Mouse (Mus musculus) cerebellum, postnatal 14 days (tissue): ENCODE data around the gene Tdrd7.
A peak's percentile ranks its signal among the peaks of the same experiment; 100 is the strongest.

Experiments used
- DNase-seq, 2 experiments: peaks; one replicate each; pipeline ENCODE4 v3.0.0; 2021; ENCODE audit warnings: mixed read lengths in 2 of 2

Tdrd7 gene

GRCm38 (mm10) chr4:45972951-45973350 lies 7.8 kb downstream of the Tdrd7 start:
- DNase-seq: no peak

- DNase-seq: no peak
Observed at GRCm38 (mm10) chr4:45976931-45977667, 12.0 kb downstream of the Tdrd7 start.

- no peak for DNase-seq
Observed at GRCm38 (mm10) chr4:45979916-45980315, 14.8 kb downstream of the Tdrd7 start.

GRCm38 (mm10) chr4:45981054-45981453 lies 15.9 kb downstream of the Tdrd7 start:
- DNase-seq: no peak

DNA sequence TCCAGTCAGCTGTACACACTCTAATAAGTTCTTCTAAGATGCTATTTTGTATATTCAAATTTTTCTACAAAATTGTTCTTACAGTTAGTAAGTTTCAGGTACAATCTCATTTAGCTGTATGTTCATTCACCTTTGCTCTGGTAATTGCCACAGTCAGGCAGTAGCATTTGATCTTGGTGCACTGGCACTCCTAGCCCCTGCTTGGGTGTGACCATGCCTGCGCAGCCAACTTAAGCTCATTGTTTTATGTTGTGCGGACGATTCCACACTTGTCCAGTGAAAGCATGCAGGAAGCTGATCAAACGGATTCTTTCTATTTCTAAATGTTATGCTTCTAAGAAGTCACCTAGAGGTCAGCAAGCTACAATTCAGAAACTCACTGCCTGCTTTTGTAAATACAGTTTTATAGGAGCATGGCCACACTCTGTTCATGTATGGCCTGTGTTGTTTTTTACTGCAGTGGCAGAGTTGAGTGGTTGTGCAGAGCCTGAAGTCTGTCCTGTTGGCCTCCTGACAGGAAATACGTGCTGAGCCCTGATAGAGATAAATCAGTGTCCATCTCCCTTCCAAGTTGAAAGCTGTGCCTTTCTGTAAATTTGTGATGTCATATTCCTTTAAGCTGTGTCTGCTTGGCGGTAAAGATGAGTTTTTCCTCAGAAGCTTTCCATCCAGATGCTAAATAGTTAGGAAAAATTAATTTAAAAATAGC lies 25.4 kb downstream of the Tdrd7 start:
- no peak for DNase-seq

DNA sequence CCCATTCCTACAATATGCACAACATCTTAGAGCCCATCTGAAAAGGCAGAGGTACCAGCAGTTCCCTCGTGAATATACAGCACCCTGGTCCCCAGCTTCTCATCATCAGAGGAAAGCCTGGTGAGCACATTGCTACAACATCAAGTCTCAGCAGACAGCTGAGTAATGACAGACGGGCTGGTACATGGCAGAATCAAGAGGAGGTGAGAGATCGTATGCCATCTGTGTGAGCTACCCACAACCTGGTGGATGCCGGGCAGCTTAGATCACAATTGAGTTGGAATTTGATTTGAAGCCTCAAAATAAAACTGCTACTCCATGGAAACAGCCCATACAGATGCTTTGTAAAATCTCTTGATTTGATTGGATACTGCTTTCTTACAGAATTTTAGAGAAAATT lies 33.4 kb downstream of the Tdrd7 start:
- DNase-seq: no peak

DNA sequence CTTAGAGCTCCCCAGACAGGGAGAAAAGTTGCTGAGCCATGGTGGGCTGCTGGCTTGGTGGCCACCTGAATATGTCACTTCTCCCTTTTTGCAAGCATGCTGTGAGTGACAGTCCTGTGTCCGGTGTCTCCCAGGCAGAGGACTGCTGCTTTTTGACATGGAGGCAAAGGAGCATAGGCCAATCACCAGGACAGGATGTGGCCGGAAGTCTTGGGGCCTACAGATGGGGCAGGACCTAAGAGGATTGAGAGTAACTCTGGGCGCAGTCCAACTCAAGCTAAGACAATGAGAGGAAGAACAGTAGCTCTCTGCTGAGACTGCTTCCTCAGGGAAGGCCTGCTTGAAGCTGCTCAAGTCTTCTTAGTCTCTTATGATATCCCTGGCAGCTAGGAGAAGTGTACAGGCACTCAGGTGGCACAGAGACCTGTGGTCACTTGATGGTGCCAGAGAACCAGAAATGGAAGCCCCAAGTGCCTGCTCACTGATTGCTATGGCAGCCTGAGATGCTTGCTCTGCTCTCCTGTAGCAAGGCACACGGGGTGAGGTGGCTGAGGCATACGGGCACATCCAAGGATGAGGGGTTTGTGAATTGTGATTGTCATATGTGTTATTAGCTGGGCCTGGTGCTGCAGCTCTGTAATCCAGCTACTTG lies 43.1 kb downstream of the Tdrd7 start:
- DNase-seq: peak; percentile 23 to 33

- no peak for DNase-seq
Observed at GRCm38 (mm10) chr4:46011698-46012097, 46.6 kb downstream of the Tdrd7 start.

GRCm38 (mm10) chr4:46015605-46016004 lies 50.5 kb downstream of the Tdrd7 start:
- no peak for DNase-seq

DNA sequence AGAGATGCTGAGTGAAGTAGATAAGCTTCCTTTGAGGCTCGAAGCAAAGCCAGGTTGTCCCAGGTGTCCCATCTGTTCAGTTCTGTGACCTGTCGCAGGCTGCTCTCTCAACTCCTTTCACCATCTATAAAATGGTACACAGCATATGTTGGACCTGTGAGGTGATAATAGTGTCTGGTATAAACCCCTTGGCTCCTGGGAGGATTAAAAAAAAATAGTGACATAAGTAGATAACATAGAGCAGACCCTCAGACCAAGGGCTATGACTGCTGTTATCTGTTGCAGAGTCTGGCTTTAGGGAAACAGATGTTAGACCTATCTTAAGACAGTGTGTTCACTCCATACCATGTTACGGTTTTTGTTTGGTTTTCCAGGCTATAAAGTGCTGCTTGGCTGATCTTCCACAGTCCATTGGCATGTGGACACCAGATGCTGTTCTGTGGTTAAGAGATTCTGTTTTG lies 57.9 kb downstream of the Tdrd7 start:
- no peak for DNase-seq

DNA sequence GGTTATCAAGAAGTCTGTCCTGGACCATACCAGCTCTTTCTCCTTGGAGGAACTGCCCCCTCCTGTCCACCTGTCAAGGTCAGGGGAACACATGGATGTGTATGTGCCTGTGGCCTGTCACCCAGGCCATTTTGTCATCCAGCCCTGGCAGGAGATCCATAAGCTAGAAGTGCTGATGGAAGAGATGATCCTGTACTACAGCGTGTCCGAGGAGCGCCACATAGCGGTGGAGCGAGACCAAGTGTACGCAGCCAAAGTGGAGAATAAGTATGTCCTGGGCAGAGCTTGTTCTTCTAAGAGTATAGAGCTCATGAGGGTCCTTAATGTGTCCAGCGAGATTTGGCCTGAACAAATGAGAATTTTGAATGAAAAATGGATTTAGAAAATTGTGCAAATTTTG lies 60.8 kb downstream of the Tdrd7 start:
- DNase-seq: peak; percentile 65 to 76

- DNase-seq: no peak
Observed at GRCm38 (mm10) chr4:46028224-46028623, 63.1 kb downstream of the Tdrd7 start.

DNA sequence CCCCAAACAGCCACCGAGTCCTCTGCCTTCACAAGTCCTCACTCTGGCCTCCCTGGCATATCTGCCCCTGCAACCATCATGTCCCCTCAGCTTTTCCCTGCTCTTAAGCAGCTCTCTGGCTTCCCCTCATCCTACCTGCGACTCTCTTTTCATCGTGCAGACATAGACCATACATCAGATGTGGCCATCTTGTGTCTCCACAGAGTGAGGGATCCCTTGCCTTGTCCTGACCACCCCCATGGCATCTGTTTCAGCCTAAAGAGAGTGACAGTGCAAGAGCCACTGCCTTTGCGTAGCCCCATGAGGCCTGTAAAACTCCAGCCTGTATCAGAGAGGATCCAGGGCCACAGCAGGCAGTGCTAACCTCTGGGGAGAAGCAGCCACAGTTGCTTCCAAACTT lies 63.6 kb downstream of the Tdrd7 start:
- no peak for DNase-seq

DNA sequence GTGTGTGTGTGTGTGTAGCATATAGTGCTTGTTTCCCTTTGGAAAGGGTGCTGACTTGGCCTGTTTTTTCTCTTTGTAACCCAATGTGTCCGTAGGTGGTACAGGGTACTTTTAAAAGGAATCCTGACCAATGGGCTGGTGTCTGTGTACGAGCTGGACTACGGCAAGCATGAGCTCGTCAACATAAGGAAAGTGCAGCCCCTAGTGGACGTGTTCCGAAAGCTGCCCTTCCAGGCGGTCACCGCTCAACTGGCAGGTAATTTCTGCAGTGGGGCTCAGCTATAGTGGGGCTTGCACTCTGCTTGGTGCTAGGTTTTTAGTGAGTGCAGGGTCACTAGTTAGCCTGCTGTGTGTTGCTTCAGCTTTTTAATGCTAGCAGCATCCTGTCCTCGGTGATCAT lies 64.4 kb downstream of the Tdrd7 start:
- DNase-seq: peak; percentile 72 to 79

- DNase-seq: no peak
Observed at GRCm38 (mm10) chr4:46032448-46032847, 67.3 kb downstream of the Tdrd7 start.

DNA sequence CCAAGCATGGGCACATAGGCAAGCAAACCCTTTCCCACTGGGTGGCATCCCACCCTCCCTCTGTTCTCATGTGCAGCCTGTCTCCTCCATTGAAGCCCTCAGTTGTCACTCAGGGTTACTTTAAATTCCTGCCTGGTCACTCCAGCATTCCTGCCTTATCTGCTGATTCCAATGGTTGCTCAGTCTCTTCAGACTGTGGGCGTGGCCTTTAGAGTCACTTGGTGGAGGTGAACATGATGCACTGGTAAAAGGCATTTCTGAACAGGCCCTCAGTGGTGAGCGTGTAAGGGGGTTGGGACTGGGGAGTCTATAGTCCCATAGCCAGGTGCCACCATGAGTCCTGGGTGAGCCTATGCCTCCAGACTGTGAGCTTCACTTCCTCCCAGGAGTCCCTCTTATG lies 68.1 kb downstream of the Tdrd7 start:
- no peak for DNase-seq

- peak; percentile 91 for DNase-seq
Observed at GRCm38 (mm10) chr4:46038591-46038891, 73.4 kb downstream of the Tdrd7 start.

DNA sequence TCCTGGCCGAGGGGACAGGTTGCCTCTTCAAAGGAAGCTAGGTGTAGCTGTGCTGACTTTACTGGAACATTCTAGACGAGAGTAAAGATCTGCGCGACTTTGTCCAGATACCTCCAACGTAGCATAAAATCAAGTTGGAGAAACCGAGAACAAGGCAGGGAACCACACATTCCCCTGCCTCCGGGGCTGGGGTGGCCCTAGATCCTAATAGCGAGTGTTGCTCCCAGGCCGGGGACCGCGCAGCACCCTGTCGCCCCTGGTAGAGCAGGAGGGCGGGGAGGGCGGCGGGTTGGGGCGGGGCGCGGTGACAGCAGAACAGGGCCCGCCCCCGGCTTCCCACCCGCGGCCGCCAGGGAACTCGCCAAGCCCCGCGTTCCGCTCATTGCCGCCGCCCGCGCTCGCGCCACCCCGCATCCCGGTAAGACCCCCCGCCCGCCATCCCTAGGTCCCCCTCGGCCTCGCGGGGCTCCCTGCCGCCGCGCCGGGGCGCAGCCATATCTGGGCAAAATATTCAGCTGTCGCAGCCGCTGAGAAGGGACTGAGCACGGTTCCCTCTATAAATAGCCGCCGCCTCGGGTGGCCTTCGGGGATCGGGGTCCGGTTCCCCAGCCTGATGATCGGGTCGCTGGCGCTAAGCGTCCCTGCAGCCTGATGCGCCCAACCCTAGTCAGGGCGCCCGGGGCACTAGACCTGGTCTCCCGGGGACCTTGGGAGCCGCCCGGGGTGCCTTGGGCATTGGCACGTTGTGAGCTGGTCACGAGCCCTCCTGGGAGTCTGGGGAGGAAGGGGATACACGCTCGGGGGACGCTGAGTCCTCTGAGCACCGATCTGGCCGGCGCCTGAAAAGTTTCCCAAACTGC lies 74.0 kb downstream of the Tdrd7 start, which contains the start of gene Tmod1:
Tmod1 (plus strand) TSS at position 44 of the 860 bp plus-strand sequence.
- DNase-seq: peak; percentile 82 to 88

GRCm38 (mm10) chr4:46039899-46040298 lies 74.8 kb downstream of the Tdrd7 start:
- DNase-seq: no peak

DNA sequence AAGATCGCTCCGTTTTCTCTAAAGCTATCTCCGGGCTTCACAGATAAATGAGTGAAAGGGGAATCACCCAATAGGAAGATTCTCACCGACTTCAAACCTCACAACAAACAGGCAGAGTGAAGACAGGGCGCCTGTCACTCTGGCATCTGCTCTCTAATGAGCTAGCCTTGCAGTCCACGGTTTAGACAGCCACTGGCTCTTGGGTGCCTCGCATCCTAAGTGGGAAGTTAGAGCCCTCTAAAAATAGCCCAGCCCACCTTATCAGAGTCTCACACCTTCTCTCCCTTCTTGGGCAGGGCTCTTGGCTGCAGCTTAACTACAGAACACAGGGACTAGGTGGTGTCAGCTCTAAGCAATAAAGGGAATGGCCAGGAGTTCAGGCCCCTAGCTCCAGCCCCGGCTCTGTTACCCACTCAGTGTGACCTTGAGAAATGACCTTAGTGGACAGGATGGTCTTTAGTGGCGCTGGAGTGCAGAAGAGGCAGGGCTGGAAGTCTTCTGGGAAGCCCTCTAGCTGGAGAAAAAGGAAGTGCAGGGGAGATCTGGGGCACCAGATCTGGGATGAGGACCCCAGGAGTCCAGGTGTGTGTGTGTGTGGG lies 75.6 kb downstream of the Tdrd7 start:
- peak; percentile 78 for DNase-seq

DNA sequence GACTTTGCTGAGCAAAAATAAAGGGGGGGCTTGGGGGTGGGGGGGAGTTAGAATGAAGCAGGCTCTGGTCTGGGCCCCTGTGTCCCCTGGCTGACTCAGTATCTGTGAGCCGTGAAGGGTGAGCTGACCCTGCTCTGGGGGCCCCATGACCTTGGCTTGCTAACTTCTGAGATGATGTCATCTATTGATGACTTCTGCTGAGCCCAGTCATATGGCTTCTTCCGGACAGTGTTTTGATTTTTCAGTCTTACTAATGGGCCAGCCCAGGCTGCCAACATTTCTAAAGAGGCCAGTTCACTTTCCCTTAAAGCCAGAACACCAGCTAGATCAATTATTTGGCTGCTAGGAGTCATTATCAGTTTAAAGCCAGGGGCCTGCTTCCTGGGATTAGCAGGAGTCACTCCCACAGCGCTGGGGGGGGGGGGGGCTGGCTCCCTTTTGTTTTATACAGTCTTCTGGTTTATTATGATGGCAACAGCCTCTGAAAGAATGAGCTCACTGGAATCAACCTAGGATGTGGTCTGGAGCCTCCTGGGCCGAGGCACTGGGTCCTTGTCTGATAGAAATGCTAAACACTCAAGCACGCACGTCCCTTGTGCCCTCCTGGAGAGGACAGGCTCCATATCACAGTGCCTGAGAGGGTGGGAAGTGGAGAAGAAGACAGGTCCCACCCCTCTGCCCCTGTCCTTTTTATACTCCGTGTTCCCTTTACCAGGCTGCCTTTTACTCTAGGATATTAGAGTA lies 76.8 kb downstream of the Tdrd7 start:
- DNase-seq: no peak

GRCm38 (mm10) chr4:46042505-46042850 lies 77.3 kb downstream of the Tdrd7 start:
- no peak for DNase-seq
